In genomic region chr15:90435286-90435685, GRCm38 (mm10) we compare ENCODE assay signal across 18 mouse cellular contexts.
DNase-seq lines count a peak whose midpoint lies in the region; ATAC-seq lines count a peak whose summit lies in the region.
"Had no signal": no experiment of that assay in that cellular context is flagged by ENCODE, and none has a peak within 500 bp of the region (broad histone marks: within the 10 kb centered on the region; RNA-seq: fewer than 3 reads in every experiment).

No protein-coding gene starts in this region.

- no peak overlapping the region for H3K4me2 ChIP-seq in heart, embryonic 11.5 days
- H3K4me2 ChIP-seq in hindbrain, embryonic 15.5 days: 0 out of 2 replicates have a peak overlapping the region, but pooled peaks have one; percentile 9
- no peak overlapping the region for H3K4me2 ChIP-seq in hindbrain, embryonic 13.5 days
- H3K4me2 ChIP-seq: forebrain, embryonic 13.5 days; heart, embryonic 13.5 days; hindbrain, embryonic 14.5 days had no signal

- no peak for ATAC-seq in heart, embryonic 11.5 days (replicated peaks; ENCODE audit: insufficient number of reproducible peaks, low FRiP score, low TSS enrichment)
- ATAC-seq in hindbrain, embryonic 15.5 days (ENCODE audit: low FRiP score, low read depth): no peak
- ATAC-seq in hindbrain, embryonic 13.5 days (ENCODE audit: low FRiP score): no peak
- ATAC-seq: forebrain, embryonic 13.5 days; forebrain, postnatal 0 days; intestine, embryonic 16.5 days had no signal

- H3K4me1 ChIP-seq in heart, embryonic 11.5 days (ENCODE audit: control insufficient read depth, insufficient read depth, low read length): no peaks in the 10 kb centered on the region
- H3K4me1 ChIP-seq in hindbrain, embryonic 15.5 days (replicated peaks): no peaks in the 10 kb centered on the region
- peaks cover 9% of the 10 kb centered on the region; the same call in 1 of the 2 replicates for H3K4me1 ChIP-seq in hindbrain, embryonic 13.5 days (replicated peaks)
- H3K4me1 ChIP-seq: embryonic facial prominence, embryonic 10.5 days; forebrain, embryonic 13.5 days had no signal

- H3K9ac ChIP-seq in heart, embryonic 11.5 days (ENCODE audit: low read depth, low read length): no peak overlapping the region
- H3K9ac ChIP-seq in hindbrain, embryonic 15.5 days: no peak overlapping the region
- no peak overlapping the region for H3K9ac ChIP-seq in hindbrain, embryonic 13.5 days
- H3K9ac ChIP-seq: forebrain, embryonic 13.5 days; forebrain, postnatal 0 days; heart, embryonic 13.5 days; hindbrain, embryonic 14.5 days had no signal

- H3K9me3 ChIP-seq in heart, embryonic 11.5 days (replicated peaks; ENCODE audit: control insufficient read depth, low read length): no peaks in the 10 kb centered on the region
- H3K9me3 ChIP-seq in hindbrain, embryonic 15.5 days: no peaks in the 10 kb centered on the region
- no peaks in the 10 kb centered on the region for H3K9me3 ChIP-seq in hindbrain, embryonic 13.5 days
- H3K9me3 ChIP-seq: embryonic facial prominence, embryonic 10.5 days; forebrain, embryonic 13.5 days; heart, embryonic 13.5 days had no signal

- no peak overlapping the region for H3K4me3 ChIP-seq in heart, embryonic 11.5 days (ENCODE audit: low read depth, low read length)
- H3K4me3 ChIP-seq in hindbrain, embryonic 15.5 days: no peak overlapping the region
- no peak overlapping the region for H3K4me3 ChIP-seq in hindbrain, embryonic 13.5 days
- H3K4me3 ChIP-seq: embryonic facial prominence, embryonic 10.5 days; forebrain, embryonic 13.5 days; heart, embryonic 13.5 days had no signal

- no peaks in the 10 kb centered on the region for H3K36me3 ChIP-seq in heart, embryonic 11.5 days (ENCODE audit: control insufficient read depth, insufficient read depth, low read length)
- H3K36me3 ChIP-seq in hindbrain, embryonic 15.5 days: no peaks in the 10 kb centered on the region
- no peaks in the 10 kb centered on the region for H3K36me3 ChIP-seq in hindbrain, embryonic 13.5 days
- H3K36me3 ChIP-seq: embryonic facial prominence, embryonic 10.5 days; heart, embryonic 13.5 days had no signal

- no peaks in the 10 kb centered on the region for H3K27me3 ChIP-seq in heart, embryonic 11.5 days (ENCODE audit: control insufficient read depth, insufficient read depth, low read length)
- no peaks in the 10 kb centered on the region for H3K27me3 ChIP-seq in hindbrain, embryonic 15.5 days
- H3K27me3 ChIP-seq in hindbrain, embryonic 13.5 days: no peaks in the 10 kb centered on the region
- H3K27me3 ChIP-seq: forebrain, embryonic 13.5 days; heart, embryonic 13.5 days had no signal

- DNase-seq in heart, adult 11 months: peak; percentile 33
- peak; percentile 6 for DNase-seq in testis, postnatal 14 days (ENCODE audit: low spot score)
- no peak for DNase-seq in testis, postnatal 10 days (ENCODE audit: low spot score)
- no peak for DNase-seq in adrenal gland, postnatal 36 days
- DNase-seq: adrenal gland, postnatal 10 days; cerebellum, adult 11-12 months; cerebellum, adult 9-10 months; cerebellum, postnatal 25 days; forebrain, postnatal 0 days; gastrocnemius, postnatal 14 days had no signal

- H3K27ac ChIP-seq in heart, embryonic 11.5 days (ENCODE audit: low read depth, low read length): no peak overlapping the region
- H3K27ac ChIP-seq in hindbrain, embryonic 15.5 days (replicated peaks): no peak overlapping the region
- H3K27ac ChIP-seq in hindbrain, embryonic 13.5 days: no peak overlapping the region
- H3K27ac ChIP-seq: embryonic facial prominence, embryonic 10.5 days; forebrain, embryonic 13.5 days; heart, embryonic 13.5 days; hindbrain, embryonic 14.5 days had no signal

- WGBS in heart, embryonic 11.5 days (ENCODE audit: insufficient replicate concordance): 38% methylated on average over 5 of the region's 5 CpGs
- WGBS in hindbrain, embryonic 15.5 days: 43% methylated on average over 5 of the region's 5 CpGs
- WGBS in hindbrain, embryonic 13.5 days: 34% methylated on average over 5 of the region's 5 CpGs

Comparison
In these comparisons a context has a peak if more than half of its experiments do, and no peak if none do; other contexts are left out.
1. DNase-seq: peak in heart, adult 11 months (single experiment) and testis, postnatal 14 days (single experiment); none in testis, postnatal 10 days (single experiment) and adrenal gland, postnatal 36 days (0 of 2).